8 mouse cellular contexts compared by ENCODE assay signal in genomic region chr11:23632945-23633878, GRCm38 (mm10). TPM values are rescaled to one million over a fixed set of nuclear protein-coding genes. Genes with fewer than 3 reads are reported as not detected.
DNase-seq lines count a peak whose midpoint lies in the region; ATAC-seq lines count a peak whose summit lies in the region.

Gene 0610010F05Rik, minus strand, starts transcription at chr11:23633639.

- peak; percentile 90 for DNase-seq in adipocyte (ENCODE audit: low spot score)
- DNase-seq in embryo, embryonic 10 days (ENCODE audit: low spot score) = peak; percentile 94
- peak; percentile 82 for DNase-seq in gastrocnemius, postnatal 10 days
- DNase-seq in induced T-regulatory cell, adult 2 months (ENCODE audit: low read depth) = peak; percentile 93
- peak; percentile 30 to 73 for DNase-seq in left cerebral cortex, adult 9 months (ENCODE audit: low spot score in 2 of 2)
- DNase-seq in right cerebral cortex, postnatal 14 days = peak; percentile 81
- peak; percentile 67 to 80 for DNase-seq in urinary bladder, postnatal 36 days (ENCODE audit: low spot score in 2 of 2)

- peak; percentile 95 for ATAC-seq in megakaryocyte progenitor cell, adult 5-6 weeks (replicated peaks; ENCODE audit: poor library complexity)

RNA-seq across cellular contexts. Expression of gene 0610010F05Rik, which starts in this region (rescaled TPM):
- total RNA-seq in gastrocnemius, postnatal 10 days (2021) = 1 to 10 TPM; 9.1 to 10.0 TPM
- total RNA-seq in megakaryocyte progenitor cell, adult 5-6 weeks (2015) = 21.8 and 26.9 TPM in 2 replicates
- total RNA-seq in megakaryocyte progenitor cell, adult 5-6 weeks (2017) = 38.1 and 39.1 TPM in 2 replicates

Comparison
In these comparisons a context has a peak if more than half of its experiments do, and no peak if none do; other contexts are left out.
1. Peak in every context shown above with its lines: DNase-seq and ATAC-seq.